Mouse (Mus musculus) liver, embryonic 14.5 days (tissue): ENCODE data around the gene Kcnj13.

Experiments
- CTCF ChIP-seq: IDR thresholded peaks from 2 replicates; pipeline ENCODE4 v1.5.1; 2016; ENCODE audit warnings: antibody characterized with exemption, low read depth, control low read depth
- EP300 ChIP-seq: IDR thresholded peaks from 2 replicates; pipeline ENCODE4 v1.6.1; 2016; ENCODE audit warnings: antibody characterized with exemption, low read depth

- TF ChIP-seq EP300: no peak
- TF ChIP-seq CTCF: no peak
Measured at GRCm38 (mm10) chr1:87409380-87409779, 14.9 kb upstream of the Kcnj13 start.
